Mouse (Mus musculus) cerebellum, postnatal 14 days (tissue): ENCODE results near the gene Zfp759.
"Not testable (repeated sequence)": the region's sequence is repeated elsewhere in the genome, so short reads cannot be mapped to it uniquely, and the experiment has no call there.

Source experiments
- DNase-seq, 2 experiments: peaks; one replicate each; pipeline ENCODE4 v3.0.0; 2021; ENCODE audit warnings: mixed read lengths in 2 of 2

Gene Zfp759

GRCm38 (mm10) chr13:67121360-67121759 is at the start of gene Zfp759:
TSS of gene Zfp759 (plus strand) at chr13:67121660.
- DNase-seq: not testable (repeated sequence)

- DNase-seq: no peak
Measured at GRCm38 (mm10) chr13:67072786-67073185, 48.7 kb upstream of the Zfp759 start.

DNA sequence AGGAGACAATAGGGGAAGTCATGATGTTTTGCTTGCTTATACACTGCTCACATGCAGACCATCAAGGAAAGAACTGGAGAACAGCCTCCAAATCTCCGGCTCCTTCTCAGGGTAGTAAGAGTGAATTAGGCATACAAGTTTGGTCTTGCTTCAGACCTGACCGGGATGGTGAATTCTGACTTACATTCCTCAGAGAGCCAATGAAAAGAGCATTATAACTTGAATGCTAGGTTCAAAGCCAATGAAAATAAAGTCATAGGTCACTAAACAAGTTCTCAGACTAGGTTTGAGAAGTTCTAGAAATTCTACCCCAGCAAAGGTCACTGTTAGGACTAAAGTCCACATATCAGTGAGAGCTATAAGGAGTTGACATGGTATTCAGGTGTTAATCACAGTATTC is 44.2 kb upstream of the Zfp759 start:
- no peak for DNase-seq

GRCm38 (mm10) chr13:67081142-67081713 is 40.2 kb upstream of the Zfp759 start:
- peak; percentile 65 to 75 for DNase-seq

GRCm38 (mm10) chr13:67081946-67082345 is 39.5 kb upstream of the Zfp759 start:
- DNase-seq: no peak

DNA sequence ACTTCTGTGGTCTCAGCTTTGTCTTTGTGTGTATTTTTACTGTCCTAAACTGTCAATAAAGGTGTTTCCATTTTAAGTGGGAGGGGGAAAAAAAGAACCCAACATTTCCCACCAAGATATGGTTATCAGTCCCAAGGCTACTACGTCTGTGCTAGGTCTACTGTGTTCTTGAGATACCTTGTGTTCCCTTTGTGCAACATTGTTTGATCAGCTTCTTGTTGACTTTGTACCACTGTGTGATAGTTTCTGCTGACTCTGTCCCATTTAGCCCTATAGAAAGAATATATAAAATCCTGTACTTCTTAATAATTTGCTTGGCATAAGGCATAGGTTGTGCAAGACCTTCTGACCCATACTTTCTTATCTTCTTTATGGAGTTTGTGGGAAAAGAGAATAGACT is 31.3 kb upstream of the Zfp759 start:
- no peak for DNase-seq

DNA sequence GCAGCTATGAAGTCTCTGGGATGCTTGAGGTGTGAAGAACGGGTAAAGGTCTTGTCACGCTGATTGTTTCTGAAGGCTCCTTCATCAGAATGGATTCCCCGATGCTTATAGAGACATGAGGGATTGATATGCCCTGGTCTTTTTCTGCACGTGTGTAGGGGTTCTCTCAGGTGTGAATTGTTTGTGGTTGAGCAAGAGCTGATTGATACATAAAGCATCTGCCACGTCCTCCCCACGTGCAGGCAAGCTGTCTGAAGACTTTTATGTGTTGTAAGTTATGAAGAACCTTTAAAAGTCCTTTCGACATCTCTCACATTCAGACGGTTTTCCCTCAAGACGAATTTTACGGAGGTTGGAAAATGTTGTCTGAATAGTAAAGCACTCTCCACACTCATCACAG is 23.6 kb upstream of the Zfp759 start, which contains the start of gene Zfp708:
Gene Zfp708 (minus strand): TSS at position 101 of the 400 bp plus-strand sequence.
- DNase-seq: no peak

DNA sequence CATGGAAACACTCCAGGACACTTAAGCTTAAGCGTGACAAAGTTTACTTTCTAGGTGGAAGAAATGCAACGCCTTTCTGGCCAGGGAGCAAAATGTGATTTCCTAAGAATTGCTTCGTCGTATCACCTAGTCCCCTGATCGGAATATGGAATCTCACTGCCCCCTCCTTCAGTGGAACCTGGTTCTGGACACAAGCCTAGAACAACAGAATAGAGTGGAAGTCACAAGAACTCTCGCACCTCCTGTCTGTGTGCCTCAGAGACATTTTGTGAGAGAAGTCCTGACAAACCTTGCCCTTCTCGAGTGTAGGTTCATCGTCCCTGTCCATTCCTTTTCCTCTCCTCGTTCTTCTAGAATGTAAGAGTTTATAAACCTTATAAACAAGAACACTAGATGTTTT is 13.8 kb upstream of the Zfp759 start:
- DNase-seq: no peak

DNA sequence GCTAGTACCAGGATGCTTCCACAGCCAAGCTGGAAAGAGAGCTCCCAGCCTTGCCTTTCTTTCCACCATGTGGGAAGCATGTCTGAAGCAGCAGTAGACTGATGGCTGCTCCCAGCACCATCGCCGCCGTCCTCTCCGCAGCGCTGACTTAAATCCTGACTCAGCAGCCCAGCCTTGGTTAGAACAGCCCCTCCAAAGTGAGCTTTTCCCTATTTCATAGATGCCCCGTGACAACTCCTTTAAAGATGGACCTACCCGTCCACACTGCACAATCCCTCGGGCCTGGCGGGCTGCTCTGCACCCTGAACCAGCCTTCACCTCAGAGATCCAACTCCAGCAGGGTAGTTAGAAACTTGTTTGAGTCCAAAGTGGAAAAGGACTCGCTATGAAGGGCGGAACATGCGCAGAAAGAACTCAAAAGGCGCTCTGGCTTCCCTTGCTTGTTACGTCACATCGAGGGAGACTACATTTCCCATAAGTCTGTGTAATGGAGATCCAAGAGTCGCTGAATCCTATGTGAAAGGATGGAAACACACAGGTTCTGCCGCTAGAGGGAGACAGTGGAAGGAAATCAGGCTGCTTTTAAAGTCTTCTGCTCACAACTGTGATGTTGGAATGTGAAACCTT is 13.2 kb upstream of the Zfp759 start, which contains the start of gene Gm28557:
Gene Gm28557 (minus strand): TSS at position 411 of the 627 bp plus-strand sequence.
- DNase-seq: peak; percentile 93 to 94

- peak in 1 of 2 experiments; percentile 49 for DNase-seq
Measured at GRCm38 (mm10) chr13:67108821-67109206, 12.6 kb upstream of the Zfp759 start.

- no peak for DNase-seq
Measured at GRCm38 (mm10) chr13:67112096-67112495, 9.4 kb upstream of the Zfp759 start.

DNA sequence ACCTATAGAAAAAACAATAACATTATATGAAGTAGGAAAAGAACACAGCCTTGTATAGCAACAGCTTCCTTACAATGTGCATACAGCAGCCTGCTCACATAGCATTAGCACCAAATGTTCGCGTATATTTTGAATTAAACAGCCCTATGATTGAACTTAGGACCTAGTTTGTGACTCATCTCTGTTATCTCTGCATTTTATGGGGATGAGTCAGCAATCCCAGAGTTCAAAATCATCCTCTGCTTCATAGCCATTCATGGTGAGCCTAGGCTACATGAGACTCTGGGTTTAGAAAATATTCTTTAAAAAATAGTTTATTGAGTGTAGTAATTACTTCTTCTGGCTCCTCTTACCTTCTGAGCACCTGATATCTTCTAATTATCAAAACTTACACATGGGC is 8.2 kb upstream of the Zfp759 start:
- DNase-seq: no peak

DNA sequence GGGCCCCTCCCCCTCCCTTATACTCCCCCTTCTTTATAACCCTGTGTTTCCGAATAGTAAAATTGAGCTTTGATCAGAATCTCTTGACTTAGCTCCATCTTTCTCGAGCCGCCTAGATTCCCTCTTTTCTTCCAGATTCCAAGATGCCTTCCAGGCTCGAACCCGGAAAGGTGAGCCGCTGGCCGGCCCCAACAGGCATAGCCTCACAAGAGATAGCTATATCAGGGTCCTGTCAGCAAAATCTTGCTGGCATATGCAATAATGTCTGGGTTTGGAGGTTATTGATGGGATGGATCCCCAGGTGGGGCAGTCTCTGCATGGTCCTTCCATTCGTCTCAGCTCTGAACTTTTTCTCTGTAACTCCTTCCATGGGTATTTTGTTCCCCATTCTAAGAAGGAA is 5.3 kb upstream of the Zfp759 start, which contains the start of gene Rslcan18:
Gene Rslcan18 (minus strand): TSS at position 101 of the 400 bp plus-strand sequence.
- not testable (repeated sequence) for DNase-seq

- no peak for DNase-seq
Measured at GRCm38 (mm10) chr13:67124460-67124859, 3.0 kb downstream of the Zfp759 start.

GRCm38 (mm10) chr13:67127507-67127906 is 6.0 kb downstream of the Zfp759 start:
- not testable (repeated sequence) for DNase-seq

GRCm38 (mm10) chr13:67128038-67128721 is 6.7 kb downstream of the Zfp759 start:
- DNase-seq: peak; percentile 85 to 90

DNA sequence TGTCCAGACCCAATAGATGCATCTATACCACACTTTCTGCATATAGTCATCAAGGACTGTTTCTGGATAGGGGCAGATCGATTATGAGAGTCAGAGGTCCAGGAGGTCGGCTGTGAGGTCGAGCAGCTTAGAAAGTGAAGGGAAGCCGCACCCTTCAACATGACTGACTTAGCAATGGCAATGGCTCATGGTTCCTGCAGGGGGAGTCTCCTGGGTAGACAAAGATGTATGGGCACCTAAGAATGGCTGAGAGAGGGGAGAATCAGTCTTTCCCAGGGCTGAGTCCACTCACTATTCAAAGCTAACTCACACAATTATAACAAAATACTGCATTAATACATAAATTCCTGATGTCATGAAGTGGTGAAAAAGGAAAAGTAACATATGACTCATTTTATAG is 44.7 kb downstream of the Zfp759 start:
- not testable (repeated sequence) for DNase-seq

- peak; percentile 70 to 80 for DNase-seq
Measured at GRCm38 (mm10) chr13:67172991-67173722, 51.7 kb downstream of the Zfp759 start, which contains the start of gene Rsl1. TSS of gene Rsl1 (plus strand) at chr13:67173182.

GRCm38 (mm10) chr13:67173723-67174055 is 52.2 kb downstream of the Zfp759 start:
- peak in 1 of 2 experiments; percentile 13 for DNase-seq
